Mouse (Mus musculus) forebrain, embryonic 12.5 days (tissue): ENCODE measurements around the gene Pex7. TPM values are rescaled to one million over a fixed set of nuclear protein-coding genes. Genes with fewer than 3 reads are reported as not detected.

Experiments used
- ATAC-seq: fragments of 200-750 bp; cut with Nextera tagmentation; 2 replicates; pipeline ENCODE4 v1.8.0; 2017; ENCODE audit warnings: moderate TSS enrichment; ENCODE audit not compliant: low FRiP score
- H3K27ac ChIP-seq: fragments of 300-500 bp; sonication (generic); 2 replicates; pipeline ENCODE4 v1.5.1; 2016; ENCODE audit warnings: mild to moderate bottlenecking
- H3K27me3 ChIP-seq: fragments of 300-500 bp; sonication (generic); 2 replicates; pipeline ENCODE4 v1.6.1; 2016; ENCODE audit warnings: mild to moderate bottlenecking
- H3K36me3 ChIP-seq: fragments of 300-500 bp; sonication (generic); replicated peaks from 2 replicates; pipeline ENCODE4 v1.6.1; 2016; ENCODE audit warnings: mild to moderate bottlenecking
- H3K4me1 ChIP-seq: fragments of 300-500 bp; sonication (generic); 2 replicates; pipeline ENCODE4 v1.6.1; 2016
- H3K4me2 ChIP-seq: fragments of 300-500 bp; sonication (generic); 2 replicates; pipeline ENCODE4 v1.6.1; 2016; ENCODE audit warnings: mild to moderate bottlenecking, moderate library complexity
- H3K4me3 ChIP-seq: fragments of 300-500 bp; sonication (generic); replicated peaks from 2 replicates; pipeline ENCODE4 v1.5.1; 2016; ENCODE audit warnings: mild to moderate bottlenecking
- H3K9ac ChIP-seq: fragments of 300-500 bp; sonication (generic); 2 replicates; pipeline ENCODE4 v1.6.1; 2016; ENCODE audit warnings: mild to moderate bottlenecking
- H3K9me3 ChIP-seq: fragments of 300-500 bp; sonication (generic); 2 replicates; pipeline ENCODE4 v1.6.1; 2016
- WGBS: fragments of 180-500 bp; shearing (Covaris S2); methylation state at CpG from one replicate; pipeline ENCODE4 v1.1.7; 2016; 5-methylcytosine and 5-hydroxymethylcytosine counted together
- polyA plus RNA-seq: library from polyadenylated mRNA; unstranded; fragments of >200 nt; fragmentation: Nextera tagmentation; extraction: Ambion mirVana; gene quantifications from 2 replicates; pipeline ENCODE4 v1.2.1, GENCODE M21; 2016

The Pex7 gene
- polyA plus RNA-seq, 1 experiment from 2014 or later: 26.0 TPM

- no peak overlapping the region for H3K27ac ChIP-seq
- WGBS: 45% methylated on average over 16 of the region's 16 CpGs
- H3K4me2 ChIP-seq: no peak overlapping the region
- no peaks in the 10 kb centered on the region for H3K9me3 ChIP-seq
- H3K4me1 ChIP-seq: no peaks in the 10 kb centered on the region; the same call in 1 of the 2 replicates
- H3K36me3 ChIP-seq: no peaks in the 10 kb centered on the region
- H3K27me3 ChIP-seq: peaks cover 4% of the 10 kb centered on the region; the same call in 1 of the 2 replicates
- H3K9ac ChIP-seq: no peak overlapping the region
- H3K4me3 ChIP-seq: no peak overlapping the region
- ATAC-seq: peak; percentile 51; the same call in 1 of the 2 replicates
These were observed 88.7 kb downstream of the Pex7 start for GRCm38 (mm10) chr10:19818723-19819355.

DNA sequence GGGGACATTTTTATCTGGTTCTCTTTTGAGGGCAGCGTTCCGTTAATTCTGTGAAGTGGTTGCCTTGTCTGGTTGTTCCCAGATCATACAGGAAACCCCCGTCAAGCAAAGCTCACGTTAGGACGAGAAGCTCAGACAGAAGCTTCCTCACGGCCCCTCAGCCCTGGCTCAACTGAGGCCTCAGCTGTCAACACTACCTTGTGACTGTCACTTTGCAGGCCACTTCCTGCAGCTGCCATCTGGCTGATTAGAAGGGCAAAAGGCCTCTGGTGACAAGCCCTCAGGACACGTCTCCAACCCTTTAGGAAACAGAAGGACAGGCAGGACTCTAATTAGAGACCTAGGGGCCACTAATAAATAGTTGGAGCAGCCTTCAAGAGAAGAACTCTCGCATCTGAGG is 92.1 kb downstream of the Pex7 start:
- Histone ChIP-seq H3K27ac (no peak overlapping the region), H3K9me3 (no peaks in the 10 kb centered on the region), H3K4me1 (no peaks in the 10 kb centered on the region; the same call in 1 of the 2 replicates), H3K4me3 (no peak overlapping the region), H3K4me2 (no peak overlapping the region), H3K9ac (no peak overlapping the region), H3K36me3 (no peaks in the 10 kb centered on the region), H3K27me3 (peaks cover 4% of the 10 kb centered on the region; the same call in 1 of the 2 replicates)
- WGBS: 57% methylated on average over 8 of the region's 8 CpGs
- no peak for ATAC-seq

- no peaks in the 10 kb centered on the region for H3K4me1 ChIP-seq
- no peaks in the 10 kb centered on the region for H3K9me3 ChIP-seq
- no peak overlapping the region for H3K9ac ChIP-seq
- H3K4me3 ChIP-seq: no peak overlapping the region
- no peak overlapping the region for H3K27ac ChIP-seq
- no peak overlapping the region for H3K4me2 ChIP-seq
- no peaks in the 10 kb centered on the region for H3K36me3 ChIP-seq
- no peak for ATAC-seq
- 62% methylated on average over 9 of the region's 9 CpGs for WGBS
- H3K27me3 ChIP-seq: no peaks in the 10 kb centered on the region
These were observed 95.9 kb downstream of the Pex7 start for GRCm38 (mm10) chr10:19811436-19812172.

DNA sequence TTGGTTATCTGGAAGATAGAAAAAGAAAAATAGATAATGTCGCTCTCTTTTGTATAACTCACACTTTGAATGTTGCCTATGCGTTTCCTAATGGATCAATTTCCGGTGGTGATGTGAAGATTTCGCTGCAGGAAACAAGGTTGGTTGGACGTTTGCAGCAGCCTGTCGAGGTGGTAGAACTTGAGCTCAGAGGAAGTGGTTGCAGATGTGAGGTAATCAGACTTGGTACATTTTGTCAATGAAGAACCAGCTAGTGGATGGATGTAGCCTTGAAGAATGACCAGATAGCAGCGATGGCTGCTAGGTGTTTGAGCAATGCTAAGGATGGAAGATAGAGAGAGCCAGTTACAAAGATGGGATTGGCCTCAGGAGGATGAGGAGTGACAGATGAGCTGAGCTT is 102.7 kb downstream of the Pex7 start:
- Histone ChIP-seq H3K9ac (no peak overlapping the region), H3K9me3 (no peaks in the 10 kb centered on the region), H3K4me1 (no peaks in the 10 kb centered on the region), H3K27me3 (no peaks in the 10 kb centered on the region), H3K4me3 (no peak overlapping the region), H3K36me3 (no peaks in the 10 kb centered on the region), H3K27ac (no peak overlapping the region), H3K4me2 (no peak overlapping the region)
- ATAC-seq: no peak
- whole genome bisulfite sequencing: 94% methylated on average over 7 of the region's 7 CpGs

Other genes starting within 250 kb of the Pex7 start
- gene Il20ra, start 195.1 kb downstream of the Pex7 start, polyA plus RNA-seq: not detected in 2 replicates
- gene Slc35d3, start 56.2 kb downstream of the Pex7 start, polyA plus RNA-seq: 0.28 and 0.43 TPM in 2 replicates
- 0.35 and 0.64 TPM in 2 replicates for gene Map3k5, start 26.8 kb upstream of the Pex7 start, polyA plus RNA-seq
- 6.3 and 8.2 TPM in 2 replicates for gene Map7, start 240.8 kb upstream of the Pex7 start, polyA plus RNA-seq